Mouse (Mus musculus): ENCODE measurements around the gene Krt4. TPM values are rescaled to one million over a fixed set of nuclear protein-coding genes. Genes with fewer than 3 reads are reported as not detected.

Krt4 gene
- polyA plus RNA-seq (2015; fragmentation: Nextera tagmentation; extraction: Ambion mirVana), result 0.12 and 8.4 TPM in 2 replicates

DNA sequence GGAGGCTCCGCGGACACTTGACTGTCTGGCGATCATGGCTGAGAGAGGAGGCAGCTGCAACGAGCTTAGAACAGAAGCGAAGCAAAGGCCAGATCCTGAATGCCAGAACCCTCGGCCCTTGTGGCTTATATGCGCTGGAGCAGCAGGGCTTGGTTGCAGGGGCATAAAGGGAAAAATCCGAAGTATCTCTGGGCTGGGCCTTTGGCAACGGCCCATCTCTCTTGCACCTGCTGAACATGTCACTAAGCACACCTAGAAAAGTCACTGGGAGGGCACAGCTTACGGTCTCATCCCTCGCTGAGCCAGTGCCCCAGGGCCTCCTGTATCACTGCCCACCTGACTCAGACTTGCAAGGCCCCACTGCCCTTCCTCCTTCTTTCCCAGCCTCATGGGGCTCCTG, at the start of gene Krt4:
TSS of gene Krt4 (minus strand) at position 101 of the 400 bp plus-strand sequence.

DNA sequence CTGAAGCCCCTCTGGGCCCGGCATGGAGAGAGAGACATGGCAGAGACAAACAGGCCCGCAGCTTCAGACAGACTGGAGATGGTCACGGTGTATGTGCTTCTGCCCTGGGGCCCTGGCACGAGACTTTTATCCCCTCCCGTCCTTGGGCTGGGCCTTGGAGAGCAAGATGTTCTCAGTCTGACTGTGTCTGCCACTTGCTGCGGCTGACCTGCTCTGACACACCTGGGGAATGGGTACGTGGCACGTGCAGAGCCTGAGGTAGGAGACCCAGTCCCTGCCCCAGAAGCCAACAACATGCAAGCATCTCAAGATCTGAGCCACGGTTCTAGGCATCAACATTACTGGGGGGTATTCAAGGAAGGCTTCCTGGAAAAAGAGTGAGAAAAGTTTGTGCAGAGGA, 29.7 kb upstream of the Krt4 start, which contains the start of gene Krt78:
TSS of gene Krt78 (minus strand) at position 101 of the 400 bp plus-strand sequence.

DNA sequence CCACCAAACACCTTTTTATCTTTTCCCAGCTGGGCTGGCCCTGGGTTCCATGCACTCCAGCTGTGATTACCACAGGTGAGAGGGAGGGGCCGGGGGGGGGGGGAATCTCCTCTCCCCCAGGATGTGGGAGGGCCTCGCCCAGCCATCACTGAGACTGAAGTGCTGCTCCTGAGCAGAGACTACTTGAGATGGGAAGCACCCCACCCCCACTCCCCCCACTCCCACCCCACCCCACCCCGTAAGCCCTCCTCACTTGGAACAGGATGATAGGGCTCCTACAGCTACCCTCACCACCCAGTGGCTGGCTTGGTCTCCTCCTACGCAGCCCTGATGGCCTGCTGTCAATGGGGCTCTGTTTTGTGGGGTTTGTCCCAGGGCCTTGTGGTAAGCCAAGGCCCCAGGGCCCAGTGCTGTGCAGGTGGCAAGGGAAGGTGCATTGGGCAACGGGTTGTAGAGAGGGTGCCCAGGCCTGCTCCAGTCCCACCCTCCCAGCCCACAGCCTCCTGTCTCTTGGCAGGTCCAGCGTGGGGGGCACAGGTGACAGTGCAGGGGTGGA, 15.8 kb upstream of the Krt4 start, which contains the start of gene Krt79:
TSS of gene Krt79 (minus strand) at position 51 of the 556 bp plus-strand sequence.

DNA sequence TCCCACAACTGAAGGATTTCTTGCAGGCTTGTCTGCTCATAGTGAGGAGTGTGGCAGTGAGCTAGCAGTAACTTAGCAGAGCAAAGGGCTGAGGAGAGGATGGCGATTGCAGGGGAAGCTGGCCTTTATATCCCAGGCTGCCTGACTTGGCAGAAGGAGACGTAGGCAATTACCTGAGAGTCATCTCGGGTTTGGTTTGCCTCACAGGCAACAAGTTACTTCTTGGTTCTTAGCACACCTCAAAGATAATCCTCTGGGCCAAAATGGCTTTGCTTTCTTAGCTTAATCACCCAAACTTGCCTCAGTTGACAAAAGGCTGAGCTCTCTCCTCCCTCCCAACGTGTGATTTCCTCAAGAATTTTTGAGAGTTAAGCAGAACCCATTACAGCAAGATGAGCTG, 31.7 kb downstream of the Krt4 start, which contains the start of gene Krt76:
TSS of gene Krt76 (minus strand) at position 101 of the 400 bp plus-strand sequence.

GRCm38 (mm10) chr15:101869431-101869830, 55.1 kb downstream of the Krt4 start, which contains the start of gene Krt77:
Gene Krt77 (minus strand): TSS chr15:101869705.

Small RNAs within 50 kb of the gene (microRNA-seq; reads per million reads assigned to microRNA genes)
- gene Gm44356 (ENCODE audit: borderline replicate concordance, insufficient number of aligned reads), result not detected

Other genes with a start within 250 kb of the Krt4 start
- gene Krt6b, start 244.4 kb downstream of the Krt4 start, polyA plus RNA-seq (2015; fragmentation: Nextera tagmentation; extraction: Ambion mirVana), result 0.16 TPM in 1 of 2 replicates, not detected in the other
- 0.22 TPM in 1 of 2 replicates, not detected in the other for gene Krt6a, start 230.4 kb downstream of the Krt4 start, polyA plus RNA-seq (2015; fragmentation: Nextera tagmentation; extraction: Ambion mirVana)
- gene Krt5, start 211.8 kb downstream of the Krt4 start, polyA plus RNA-seq (2015; fragmentation: Nextera tagmentation; extraction: Ambion mirVana), result 0.48 and 1.4 TPM in 2 replicates
- 0.14 TPM in 1 of 2 replicates, not detected in the other for gene Krt71, start 181.6 kb downstream of the Krt4 start, polyA plus RNA-seq (2015; fragmentation: Nextera tagmentation; extraction: Ambion mirVana)
- gene Krt72, start 138.3 kb downstream of the Krt4 start, polyA plus RNA-seq (2015; fragmentation: Nextera tagmentation; extraction: Ambion mirVana), result not detected in 2 replicates
- gene Krt73, start 122.4 kb downstream of the Krt4 start, polyA plus RNA-seq (2015; fragmentation: Nextera tagmentation; extraction: Ambion mirVana), result not detected in 2 replicates
- not detected in 2 replicates for gene Krt2, start 106.6 kb downstream of the Krt4 start, polyA plus RNA-seq (2015; fragmentation: Nextera tagmentation; extraction: Ambion mirVana)
- 1.1 and 3.8 TPM in 2 replicates for gene Krt1, start 73.9 kb downstream of the Krt4 start, polyA plus RNA-seq (2015; fragmentation: Nextera tagmentation; extraction: Ambion mirVana)
- not detected in 2 replicates for gene Krt77, start 55.0 kb downstream of the Krt4 start, polyA plus RNA-seq (2015; fragmentation: Nextera tagmentation; extraction: Ambion mirVana)
- 0.05 and 0.10 TPM in 2 replicates for gene Krt76, start 31.8 kb downstream of the Krt4 start, polyA plus RNA-seq (2015; fragmentation: Nextera tagmentation; extraction: Ambion mirVana)
- gene Krt79, start 15.6 kb upstream of the Krt4 start, polyA plus RNA-seq (2015; fragmentation: Nextera tagmentation; extraction: Ambion mirVana), result 0.06 and 0.18 TPM in 2 replicates
- gene Krt78, start 29.6 kb upstream of the Krt4 start, polyA plus RNA-seq (2015; fragmentation: Nextera tagmentation; extraction: Ambion mirVana), result 0.04 and 0.24 TPM in 2 replicates
- 16.4 and 18.5 TPM in 2 replicates for gene Krt8, start 79.7 kb upstream of the Krt4 start, polyA plus RNA-seq (2015; fragmentation: Nextera tagmentation; extraction: Ambion mirVana)
- gene Krt18, start 103.4 kb upstream of the Krt4 start, polyA plus RNA-seq (2015; fragmentation: Nextera tagmentation; extraction: Ambion mirVana), result 17.9 and 22.7 TPM in 2 replicates
- 56.3 and 69.5 TPM in 2 replicates for gene Eif4b, start 149.0 kb upstream of the Krt4 start, polyA plus RNA-seq (2015; fragmentation: Nextera tagmentation; extraction: Ambion mirVana)
- gene Tns2, start 175.7 kb upstream of the Krt4 start, polyA plus RNA-seq (2015; fragmentation: Nextera tagmentation; extraction: Ambion mirVana), result 30.7 and 39.4 TPM in 2 replicates
- 25.6 and 29.0 TPM in 2 replicates for gene Spryd3, start 211.5 kb upstream of the Krt4 start, polyA plus RNA-seq (2015; fragmentation: Nextera tagmentation; extraction: Ambion mirVana)
- gene Igfbp6, start 219.6 kb upstream of the Krt4 start, polyA plus RNA-seq (2015; fragmentation: Nextera tagmentation; extraction: Ambion mirVana), result 140 and 238 TPM in 2 replicates
- gene Soat2, start 225.8 kb upstream of the Krt4 start, polyA plus RNA-seq (2015; fragmentation: Nextera tagmentation; extraction: Ambion mirVana), result 0.69 and 0.79 TPM in 2 replicates

Measured in adrenal gland, postnatal 0 days (tissue).